Mouse (Mus musculus): ENCODE data around the gene Ankub1. TPM values are rescaled to one million over a fixed set of nuclear protein-coding genes. Genes with fewer than 3 reads are reported as not detected.

The Ankub1 gene
- polyA plus RNA-seq (2017; shearing (Covaris generic)): 0.51 TPM

GRCm38 (mm10) chr3:57692719-57693118 is at the start of gene Ankub1:
TSS of gene Ankub1 (minus strand) at chr3:57692799.

GRCm38 (mm10) chr3:57735511-57736370 is 43.1 kb upstream of the Ankub1 start, which contains the start of gene Rnf13:
TSS of gene Rnf13 (plus strand) at chr3:57736062.

GRCm38 (mm10) chr3:57651231-57651864 is 41.3 kb downstream of the Ankub1 start, which contains the start of gene Commd2:
TSS of gene Commd2 (minus strand) at chr3:57651715.

Other genes starting within 250 kb of the Ankub1 start
- gene Wwtr1, start 116.9 kb downstream of the Ankub1 start, polyA plus RNA-seq (2017; shearing (Covaris generic)): 0.07 TPM
- gene Commd2, start 41.1 kb downstream of the Ankub1 start, polyA plus RNA-seq (2017; shearing (Covaris generic)): 27.2 TPM
- 53.8 TPM for gene Rnf13, start 43.3 kb upstream of the Ankub1 start, polyA plus RNA-seq (2017; shearing (Covaris generic))
- 5.5 TPM for gene Pfn2, start 155.3 kb upstream of the Ankub1 start, polyA plus RNA-seq (2017; shearing (Covaris generic))

All from effector memory CD4-positive, alpha-beta T cell, adult 7 months (primary cell).